Mouse (Mus musculus) ovary, adult 10 weeks (tissue): ENCODE data around the gene Atp8b4. TPM values are rescaled to one million over a fixed set of nuclear protein-coding genes. Genes with fewer than 3 reads are reported as not detected.

ENCODE experiments used
- polyA plus RNA-seq: library from polyadenylated mRNA; stranded (reverse); fragments of 350-450 nt; fragmentation: Illumina TruSeq; extraction: RNeasy Lipid Tissue Mini Kit (QIAGEN cat#74804); gene quantifications from one replicate; pipeline ENCODE4 v1.2.3, GENCODE M21; 2014

Atp8b4 gene
- polyA plus RNA-seq: 1.7 TPM

DNA sequence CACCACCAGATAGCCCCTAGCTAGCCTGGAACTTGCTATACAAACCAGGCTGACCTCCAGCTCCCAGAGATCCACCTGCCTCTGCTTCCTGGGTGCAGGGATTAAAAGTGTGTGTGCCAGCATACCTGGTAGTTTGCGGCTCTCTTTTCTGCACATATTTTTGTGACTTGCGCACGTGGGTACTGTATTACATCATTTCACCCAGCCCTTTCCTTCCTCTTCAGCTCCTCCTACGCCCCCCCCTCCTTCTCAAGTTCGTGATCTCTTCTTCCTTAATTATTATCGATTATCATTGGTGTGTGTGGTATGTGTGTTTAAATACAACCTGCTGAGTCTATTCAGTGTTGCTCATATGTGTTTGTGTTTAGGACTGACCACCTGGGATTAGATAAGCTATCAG, at the start of gene Atp8b4:
Gene Atp8b4 (minus strand): TSS at position 154 of the 400 bp plus-strand sequence.

Other genes starting within 250 kb of the Atp8b4 start
- gene Slc27a2, start 51.7 kb upstream of the Atp8b4 start, polyA plus RNA-seq: 0.83 TPM
- 24.1 TPM for gene Hdc, start 118.6 kb upstream of the Atp8b4 start, polyA plus RNA-seq
- gene Gabpb1, start 175.7 kb upstream of the Atp8b4 start, polyA plus RNA-seq: 46.8 TPM
- 119 TPM for gene Usp8, start 206.7 kb upstream of the Atp8b4 start, polyA plus RNA-seq